Mouse (Mus musculus): ENCODE measurements around the gene Pard3.

- TF ChIP-seq CTCF (IDR thresholded peaks at IDR 0.05; ENCODE audit: borderline replicate concordance, insufficient read depth, low read depth, low read length): no peak
- TF ChIP-seq POLR2A (IDR thresholded peaks at IDR 0.05; ENCODE audit: borderline replicate concordance, insufficient read depth, low read length): no peak
Measured at GRCm38 (mm10) chr8:127065113-127065473, 1.4 kb downstream of the Pard3 start.

All from cerebellum, adult 2 months (tissue).